Mouse (Mus musculus): Measurements from ENCODE around the gene Tinf2. TPM values are rescaled to one million over a fixed set of nuclear protein-coding genes. Genes with fewer than 3 reads are reported as not detected.
A peak's percentile ranks its signal among the peaks of the same experiment; 100 is the strongest.

Gene Tinf2
- polyA plus RNA-seq, 1 experiment from 2014 or later, result 33.9 TPM

GRCm38 (mm10) chr14:55720666-55721065, 39.0 kb upstream of the Tinf2 start:
- no peak for ATAC-seq (ENCODE audit: insufficient read depth, low FRiP score, low read depth)
- no peaks in the 10 kb centered on the region for H3K9me3 ChIP-seq
- peaks cover 10% of the 10 kb centered on the region; the same call in 1 of the 2 replicates for H3K4me1 ChIP-seq
- H3K27ac ChIP-seq, result no peak overlapping the region; the same call in 1 of the 2 replicates
- peak overlapping the region; percentile 81; the same call in 1 of the 2 replicates for H3K4me3 ChIP-seq (replicated peaks)
- H3K27me3 ChIP-seq (replicated peaks), result no peaks in the 10 kb centered on the region
- peak overlapping the region; percentile 87 for H3K4me2 ChIP-seq
- H3K36me3 ChIP-seq, result peaks cover 24% of the 10 kb centered on the region
- WGBS, result 92% methylated on average over 12 of the region's 12 CpGs
- no peak overlapping the region for H3K9ac ChIP-seq

- Histone ChIP-seq H3K4me1 (peaks cover 10% of the 10 kb centered on the region; the same call in 1 of the 2 replicates), H3K36me3 (peaks cover 24% of the 10 kb centered on the region), H3K27me3 (replicated peaks) (no peaks in the 10 kb centered on the region), H3K27ac (no peak overlapping the region), H3K9me3 (no peaks in the 10 kb centered on the region), H3K4me2 (no peak overlapping the region), H3K9ac (no peak overlapping the region), H3K4me3 (replicated peaks) (no peak overlapping the region)
- WGBS, result 85% methylated on average over 6 of the region's 6 CpGs
- no peak for ATAC-seq (ENCODE audit: insufficient read depth, low FRiP score, low read depth)
Measured at GRCm38 (mm10) chr14:55719737-55720136, 38.1 kb upstream of the Tinf2 start.

- Histone ChIP-seq H3K27me3 (replicated peaks) (no peaks in the 10 kb centered on the region), H3K9me3 (no peaks in the 10 kb centered on the region), H3K4me1 (peaks cover 17% of the 10 kb centered on the region; the same call in 1 of the 2 replicates), H3K27ac (no peak overlapping the region), H3K4me2 (no peak overlapping the region), H3K9ac (no peak overlapping the region), H3K4me3 (replicated peaks) (no peak overlapping the region), H3K36me3 (peaks cover 24% of the 10 kb centered on the region)
- 79% methylated on average over 8 of the region's 8 CpGs for WGBS
- no peak for ATAC-seq (ENCODE audit: insufficient read depth, low FRiP score, low read depth)
Measured at GRCm38 (mm10) chr14:55716884-55717283, 35.3 kb upstream of the Tinf2 start.

DNA sequence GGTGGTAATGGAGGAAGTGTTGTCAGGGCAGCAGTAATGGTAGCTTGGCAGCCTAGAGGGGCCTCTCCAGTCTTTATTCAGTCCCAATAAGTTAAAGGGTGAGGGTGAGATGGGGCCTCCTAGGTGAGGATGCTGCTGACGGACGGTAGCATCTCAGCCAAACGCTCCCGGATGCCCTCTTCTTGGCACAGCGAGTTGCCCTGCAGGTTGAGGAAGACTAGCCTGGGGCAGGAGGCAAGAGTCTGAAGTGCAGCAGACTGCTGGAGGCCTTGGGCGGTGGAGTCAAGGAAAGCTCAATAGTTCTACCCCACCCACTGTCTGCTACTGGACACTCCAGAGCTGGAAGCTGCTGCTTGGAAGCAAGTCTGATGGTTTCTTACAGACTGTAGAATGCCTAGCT, 34.7 kb upstream of the Tinf2 start:
- H3K9ac ChIP-seq, result no peak overlapping the region
- WGBS, result 87% methylated on average over 6 of the region's 6 CpGs
- no peaks in the 10 kb centered on the region for H3K9me3 ChIP-seq
- no peak overlapping the region for H3K4me3 ChIP-seq (replicated peaks)
- peaks cover 14% of the 10 kb centered on the region; the same call in 1 of the 2 replicates for H3K4me1 ChIP-seq
- H3K27ac ChIP-seq, result peak overlapping the region; percentile 63
- ATAC-seq (ENCODE audit: insufficient read depth, low FRiP score, low read depth), result no peak
- H3K4me2 ChIP-seq, result no peak overlapping the region
- peaks cover 24% of the 10 kb centered on the region for H3K36me3 ChIP-seq
- no peaks in the 10 kb centered on the region for H3K27me3 ChIP-seq (replicated peaks)

DNA sequence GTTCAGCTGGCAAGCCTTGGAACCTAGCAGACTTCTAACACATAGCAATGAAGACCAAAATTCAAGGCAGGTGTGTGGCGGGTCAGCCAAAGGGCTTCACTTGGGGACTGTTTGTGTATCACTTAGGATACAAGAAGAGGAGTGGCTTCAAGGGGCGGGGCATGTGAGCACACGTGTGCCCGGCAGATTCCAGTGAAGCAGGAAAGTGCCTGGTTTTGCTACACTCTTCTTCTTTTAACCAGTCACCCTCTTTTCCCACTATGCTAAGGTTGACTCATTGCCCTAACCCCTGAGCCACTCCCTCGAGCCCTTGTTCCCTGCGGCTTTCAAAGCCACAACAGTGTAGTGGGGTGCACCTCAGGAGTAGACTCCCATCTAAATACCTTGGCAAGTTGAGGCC, 33.3 kb upstream of the Tinf2 start:
- 25% methylated on average over 6 of the region's 6 CpGs for WGBS
- Histone ChIP-seq H3K27ac (peak overlapping the region; percentile 68; the same call in 1 of the 2 replicates), H3K9me3 (no peaks in the 10 kb centered on the region), H3K36me3 (peaks cover 24% of the 10 kb centered on the region), H3K9ac (no peak overlapping the region), H3K4me3 (replicated peaks) (no peak overlapping the region), H3K27me3 (replicated peaks) (no peaks in the 10 kb centered on the region), H3K4me1 (peaks cover 7% of the 10 kb centered on the region; the same call in 1 of the 2 replicates), H3K4me2 (no peak overlapping the region)
- ATAC-seq (ENCODE audit: insufficient read depth, low FRiP score, low read depth), result peak; percentile 73; the same call in 1 of the 2 replicates

DNA sequence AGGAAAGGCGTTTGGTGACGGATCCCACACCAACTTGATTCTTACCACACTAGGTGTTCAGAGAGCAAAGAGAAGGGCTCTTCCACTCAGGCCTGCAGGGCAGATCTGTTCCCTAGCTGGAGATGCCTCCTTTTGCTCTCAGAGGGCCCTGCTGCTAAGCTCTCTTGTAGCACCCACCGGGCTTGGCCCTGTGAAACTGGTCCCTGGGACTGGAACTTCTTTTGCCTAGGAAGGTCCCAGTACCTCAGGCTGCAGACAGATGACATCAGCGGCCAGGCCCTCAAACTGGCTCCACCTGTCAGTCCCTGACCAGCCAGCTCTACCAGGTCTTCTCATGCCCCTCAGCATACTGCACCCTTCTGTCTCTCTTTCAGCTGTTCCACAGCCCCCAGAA, 32.1 kb upstream of the Tinf2 start, which contains the start of gene Tgm1:
TSS of gene Tgm1 (minus strand) at position 198 of the 394 bp plus-strand sequence.
- Histone ChIP-seq H3K4me3 (replicated peaks) (peak within 1 kb of the TSS; percentile 35), H3K9me3 (no peaks in the 10 kb centered on the region), H3K27ac (peak within 1 kb of the TSS; percentile 68), H3K36me3 (peaks cover 16% of the 10 kb centered on the region), H3K9ac (no peak within 1 kb of the TSS), H3K4me2 (peak within 1 kb of the TSS; percentile 54), H3K4me1 (peaks cover 7% of the 10 kb centered on the region; the same call in 1 of the 2 replicates), H3K27me3 (replicated peaks) (no peaks in the 10 kb centered on the region)
- WGBS, result 23% methylated on average over 4 of the region's 4 CpGs
- ATAC-seq (ENCODE audit: insufficient read depth, low FRiP score, low read depth), result no peak

DNA sequence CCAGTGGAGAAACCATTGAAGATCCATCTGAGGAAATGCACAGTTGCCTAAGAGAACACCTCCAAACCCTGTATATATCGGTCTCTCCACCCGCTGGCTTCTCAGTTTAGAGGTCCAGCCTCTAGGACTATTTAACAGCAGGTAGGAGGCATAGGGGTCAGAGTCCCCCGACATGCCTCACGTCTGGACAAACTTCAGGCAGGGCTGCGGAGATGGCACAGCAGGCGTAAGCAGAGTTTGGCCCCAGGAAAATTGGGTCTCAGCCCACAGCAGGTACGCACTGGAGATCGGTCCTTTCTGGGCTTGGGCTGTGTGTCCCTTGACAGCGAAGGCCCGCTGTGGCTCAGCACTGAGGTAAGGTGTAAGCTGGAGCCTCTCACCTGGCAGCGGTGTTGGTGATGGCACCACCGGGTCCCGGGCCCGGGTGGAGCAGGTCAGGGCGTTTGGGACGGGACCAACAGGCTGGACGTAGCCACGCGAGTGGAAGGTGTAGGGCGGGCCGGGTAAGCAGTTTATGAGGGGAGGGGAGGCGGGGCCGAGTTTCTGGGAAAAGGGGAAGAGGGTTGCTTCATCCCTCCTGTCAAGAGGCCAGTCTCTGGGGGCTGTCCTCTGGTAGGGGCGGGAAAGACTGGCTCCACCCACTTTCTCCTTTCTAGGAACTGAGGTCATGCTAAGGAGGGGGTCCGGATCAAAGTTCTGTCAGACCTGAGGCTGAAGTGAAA, 31.5 kb upstream of the Tinf2 start:
- Histone ChIP-seq H3K36me3 (peaks cover 10% of the 10 kb centered on the region; the same call in 1 of the 2 replicates), H3K4me3 (replicated peaks) (peak overlapping the region; percentile 35), H3K4me2 (peak overlapping the region; percentile 54), H3K27ac (peak overlapping the region; percentile 68), H3K9me3 (no peaks in the 10 kb centered on the region), H3K9ac (no peak overlapping the region), H3K27me3 (replicated peaks) (no peaks in the 10 kb centered on the region), H3K4me1 (peaks cover 7% of the 10 kb centered on the region; the same call in 1 of the 2 replicates)
- 0 out of 2 replicates have a peak, but pooled peaks have one; percentile 47 for ATAC-seq (ENCODE audit: insufficient read depth, low FRiP score, low read depth)
- WGBS, result 16% methylated on average over 24 of the region's 25 CpGs

DNA sequence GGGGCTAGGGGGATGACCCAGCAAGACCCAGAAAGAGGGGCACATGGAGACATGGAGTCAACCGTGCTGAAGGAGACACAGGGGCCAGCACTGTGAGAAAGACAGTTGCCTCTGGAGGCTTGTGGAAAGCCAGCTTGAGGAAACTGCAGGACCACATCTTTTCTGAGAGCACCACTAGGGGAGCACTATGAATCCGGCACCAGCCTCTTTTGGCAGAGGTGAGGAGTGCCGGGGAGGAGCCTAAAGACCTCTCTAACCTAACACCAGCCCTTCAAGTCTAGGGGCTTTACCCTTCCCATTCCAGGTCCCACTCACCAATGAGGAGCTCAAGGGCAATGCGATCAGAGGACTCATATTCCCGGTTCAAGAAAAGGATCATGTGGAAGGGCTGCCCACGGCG, 30.2 kb upstream of the Tinf2 start:
- 0 out of 2 replicates have a peak, but pooled peaks cover 4% of the 10 kb centered on the region for H3K36me3 ChIP-seq
- no peak for ATAC-seq (ENCODE audit: insufficient read depth, low FRiP score, low read depth)
- H3K9ac ChIP-seq, result no peak overlapping the region
- WGBS, result 72% methylated on average over 7 of the region's 7 CpGs
- no peaks in the 10 kb centered on the region for H3K9me3 ChIP-seq
- H3K4me2 ChIP-seq, result peak overlapping the region; percentile 54
- H3K27ac ChIP-seq, result peak overlapping the region; percentile 40; the same call in 1 of the 2 replicates
- no peaks in the 10 kb centered on the region for H3K27me3 ChIP-seq (replicated peaks)
- peaks cover 7% of the 10 kb centered on the region; the same call in 1 of the 2 replicates for H3K4me1 ChIP-seq
- H3K4me3 ChIP-seq (replicated peaks), result peak overlapping the region; percentile 35

DNA sequence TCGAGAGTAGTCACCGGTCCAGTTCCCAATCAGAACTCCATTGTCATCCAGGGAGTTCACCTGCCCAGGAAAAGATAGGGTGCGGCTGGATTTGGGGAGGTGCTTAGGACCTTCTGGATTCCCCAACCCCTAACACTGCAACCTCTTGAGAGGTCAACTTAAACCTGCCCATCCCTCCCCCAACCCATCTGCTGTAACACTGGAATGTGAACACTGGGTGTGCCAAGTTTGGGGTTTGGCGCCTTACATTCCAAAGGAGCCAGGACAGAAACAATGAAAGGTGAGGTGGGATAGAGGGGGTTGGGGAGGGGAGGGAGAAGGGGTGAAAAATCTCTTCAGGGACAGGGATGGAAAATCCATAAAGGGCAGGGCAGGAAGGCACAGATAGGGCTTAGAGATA, 27.9 kb upstream of the Tinf2 start:
- H3K27ac ChIP-seq, result no peak overlapping the region
- H3K4me2 ChIP-seq, result no peak overlapping the region
- H3K9ac ChIP-seq, result no peak overlapping the region
- H3K36me3 ChIP-seq, result no peaks in the 10 kb centered on the region
- ATAC-seq (ENCODE audit: insufficient read depth, low FRiP score, low read depth), result no peak
- no peaks in the 10 kb centered on the region for H3K27me3 ChIP-seq (replicated peaks)
- WGBS, result 85% methylated on average over 4 of the region's 4 CpGs
- no peak overlapping the region for H3K4me3 ChIP-seq (replicated peaks)
- no peaks in the 10 kb centered on the region for H3K9me3 ChIP-seq
- peaks cover 7% of the 10 kb centered on the region; the same call in 1 of the 2 replicates for H3K4me1 ChIP-seq

- Histone ChIP-seq H3K4me3 (replicated peaks) (no peak overlapping the region), H3K4me1 (no peaks in the 10 kb centered on the region), H3K9ac (no peak overlapping the region), H3K27ac (no peak overlapping the region), H3K4me2 (no peak overlapping the region), H3K27me3 (replicated peaks) (no peaks in the 10 kb centered on the region), H3K9me3 (no peaks in the 10 kb centered on the region), H3K36me3 (no peaks in the 10 kb centered on the region)
- ATAC-seq (ENCODE audit: insufficient read depth, low FRiP score, low read depth), result no peak
- WGBS, result 69% methylated on average over 5 of the region's 5 CpGs
Measured at GRCm38 (mm10) chr14:55707397-55707796, 25.8 kb upstream of the Tinf2 start.

- Histone ChIP-seq H3K36me3 (no peaks in the 10 kb centered on the region), H3K4me2 (no peak overlapping the region), H3K4me1 (no peaks in the 10 kb centered on the region), H3K9ac (no peak overlapping the region), H3K27me3 (replicated peaks) (no peaks in the 10 kb centered on the region), H3K27ac (no peak overlapping the region), H3K9me3 (no peaks in the 10 kb centered on the region), H3K4me3 (replicated peaks) (no peak overlapping the region)
- 83% methylated on average over 8 of the region's 8 CpGs for WGBS
- no peak for ATAC-seq (ENCODE audit: insufficient read depth, low FRiP score, low read depth)
Measured at GRCm38 (mm10) chr14:55706051-55706600, 24.5 kb upstream of the Tinf2 start.

DNA sequence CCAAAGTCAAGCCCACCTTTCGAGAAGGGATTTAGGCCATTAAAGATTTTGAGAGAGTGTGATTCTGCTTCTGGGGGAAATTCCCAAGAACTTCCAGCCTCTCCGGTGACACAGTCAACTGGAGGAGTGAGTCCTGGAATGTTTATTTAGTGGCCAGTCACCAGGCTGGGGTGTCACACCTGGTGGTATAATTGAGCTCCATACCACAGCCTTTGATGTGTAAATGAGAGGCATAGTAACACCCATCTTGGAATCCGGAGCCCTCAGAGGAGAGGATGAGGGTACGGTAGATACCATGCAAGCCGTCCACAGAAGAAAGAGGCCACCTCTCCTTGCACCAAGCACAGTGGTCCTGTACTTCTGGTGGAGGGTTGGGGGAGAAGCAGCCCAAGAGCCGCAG, 21.1 kb upstream of the Tinf2 start:
- H3K36me3 ChIP-seq, result no peaks in the 10 kb centered on the region
- no peaks in the 10 kb centered on the region for H3K4me1 ChIP-seq
- no peaks in the 10 kb centered on the region for H3K9me3 ChIP-seq
- no peaks in the 10 kb centered on the region for H3K27me3 ChIP-seq (replicated peaks)
- H3K9ac ChIP-seq, result no peak overlapping the region
- 48% methylated on average over 6 of the region's 6 CpGs for whole genome bisulfite sequencing
- H3K27ac ChIP-seq, result no peak overlapping the region
- no peak overlapping the region for H3K4me2 ChIP-seq
- no peak for ATAC-seq (ENCODE audit: insufficient read depth, low FRiP score, low read depth)
- H3K4me3 ChIP-seq (replicated peaks), result no peak overlapping the region

Data from stomach, embryonic 15.5 days (tissue).